Mouse (Mus musculus) liver, embryonic 14.5 days (tissue): Measurements from ENCODE around the gene Aire. TPM values are rescaled to one million over a fixed set of nuclear protein-coding genes. Genes with fewer than 3 reads are reported as not detected.

ENCODE experiments used
- ATAC-seq: fragments of 200-750 bp; cut with Nextera tagmentation; 2 replicates; pipeline ENCODE4 v1.8.0; 2017; ENCODE audit warnings: moderate number of reproducible peaks, mild to moderate bottlenecking, moderate library complexity; ENCODE audit not compliant: insufficient read depth
- DNase-seq, 3 experiments: peaks; one replicate each; pipeline ENCODE4 v3.0.0-alpha.2; 2012 to 2013; ENCODE audit warnings: low read depth in 3 of 3, low spot score in 3 of 3
- H3K27ac ChIP-seq: fragments of 300-500 bp; sonication (generic); 2 replicates; pipeline ENCODE4 v1.5.1; 2014; ENCODE audit warnings: moderate library complexity, mild to moderate bottlenecking, control low read depth, inconsistent platforms
- H3K27me3 ChIP-seq: fragments of 300-500 bp; sonication (generic); 2 replicates; pipeline ENCODE4 v1.6.1; 2014; ENCODE audit warnings: mild to moderate bottlenecking, low read length, moderate library complexity; ENCODE audit not compliant: control insufficient read depth, insufficient read depth
- H3K36me3 ChIP-seq: fragments of 300-500 bp; sonication (generic); replicated peaks from 2 replicates; pipeline ENCODE4 v1.6.1; 2014; ENCODE audit warnings: low read depth; ENCODE audit not compliant: control insufficient read depth, insufficient read depth
- H3K4me1 ChIP-seq, 2 experiments: fragments of 200-500 bp in 1 of 2; fragments of 300-500 bp in 1 of 2; sonication (generic) in 1 of 2; replicated peaks; 2 replicates each; pipeline ENCODE4 v1.6.1; 2012 to 2014; ENCODE audit warnings: antibody characterized with exemption in 1 of 2, inconsistent platforms in 1 of 2, low read length in 1 of 2; ENCODE audit not compliant: control insufficient read depth in 2 of 2, insufficient read depth in 2 of 2
- H3K4me2 ChIP-seq: fragments of 300-500 bp; sonication (generic); 2 replicates; pipeline ENCODE4 v1.6.1; 2014; ENCODE audit warnings: low read depth, mild to moderate bottlenecking, control low read depth, moderate library complexity
- H3K4me3 ChIP-seq, 2 experiments: fragments of 200-500 bp in 1 of 2; fragments of 300-500 bp in 1 of 2; sonication (generic) in 1 of 2; 2 replicates each; pipeline ENCODE4 v1.5.1; 2012 to 2014; ENCODE audit warnings: low read depth in 2 of 2, low read length in 2 of 2, mild to moderate bottlenecking in 2 of 2, control low read depth in 1 of 2, inconsistent platforms in 1 of 2, moderate library complexity in 1 of 2; ENCODE audit not compliant: insufficient read depth in 1 of 2
- H3K9ac ChIP-seq: fragments of 300-500 bp; sonication (generic); replicated peaks from 2 replicates; pipeline ENCODE4 v1.6.1; 2014; ENCODE audit warnings: mild to moderate bottlenecking, control low read depth, moderate library complexity
- H3K9me3 ChIP-seq: fragments of 300-500 bp; sonication (generic); 2 replicates; pipeline ENCODE4 v1.6.1; 2016; ENCODE audit warnings: low read length, mixed read lengths; ENCODE audit not compliant: control insufficient read depth
- CTCF ChIP-seq: IDR thresholded peaks from 2 replicates; pipeline ENCODE4 v1.5.1; 2016; ENCODE audit warnings: antibody characterized with exemption, low read depth, control low read depth
- EP300 ChIP-seq: IDR thresholded peaks from 2 replicates; pipeline ENCODE4 v1.6.1; 2016; ENCODE audit warnings: antibody characterized with exemption, low read depth
- WGBS: fragments of 180-500 bp; shearing (Covaris S2); extraction: QIAGEN DNeasy Blood & Tissue Kit; methylation state at CpG from one replicate; pipeline ENCODE4 v1.1.7; 2014; ENCODE audit not compliant: insufficient replicate concordance; 5-methylcytosine and 5-hydroxymethylcytosine counted together
- polyA plus RNA-seq, 2 experiments: library from polyadenylated mRNA; depleted of rRNA in 1 of 2; stranded (reverse) in 1 of 2; unstranded in 1 of 2; fragments of >200 nt; fragmentation: Nextera tagmentation in 1 of 2; extraction: Ambion mirVana in 1 of 2; gene quantifications; 2 replicates each; pipeline versions ENCODE4 v1.2.1 to v1.2.3; 2012 to 2014

The Aire gene
- polyA plus RNA-seq (2012; rRNA removed) (not detected in 2 replicates), polyA plus RNA-seq (2014; fragmentation: Nextera tagmentation; extraction: Ambion mirVana) (not detected in 2 replicates)

- 3% methylated on average over 27 of the region's 27 CpGs for WGBS
- no peak for TF ChIP-seq EP300
- TF ChIP-seq CTCF: peak; percentile 94
- Histone ChIP-seq H3K27me3 (no peaks in the 10 kb centered on the region; the same call in 1 of the 2 replicates), H3K4me2 (peak within 1 kb of the TSS; percentile 29), H3K4me1 (no peaks in the 10 kb centered on the region), H3K9ac (no peak within 1 kb of the TSS), H3K36me3 (no peaks in the 10 kb centered on the region), H3K27ac (no peak within 1 kb of the TSS), H3K9me3 (no peaks in the 10 kb centered on the region), H3K4me3 (no peak within 1 kb of the TSS)
- peak in 1 of 3 experiments; percentile 20 for DNase-seq
- ATAC-seq: peak; percentile 35; the same call in 1 of the 2 replicates
These were observed at the start of gene Aire for GRCm38 (mm10) chr10:78043406-78043836. TSS of gene Aire (minus strand) at chr10:78043610.

- no peaks in the 10 kb centered on the region for H3K9me3 ChIP-seq
- no peaks in the 10 kb centered on the region for H3K4me1 ChIP-seq
- no peaks in the 10 kb centered on the region for H3K36me3 ChIP-seq
- no peaks in the 10 kb centered on the region for H3K27me3 ChIP-seq
- no peak overlapping the region for H3K4me2 ChIP-seq
- no peak overlapping the region for H3K27ac ChIP-seq
- DNase-seq (no peak), ATAC-seq (no peak)
- TF ChIP-seq CTCF (no peak), EP300 (no peak)
- 71% methylated on average over 13 of the region's 13 CpGs for WGBS
- H3K4me3 ChIP-seq: no peak overlapping the region
- H3K9ac ChIP-seq: no peak overlapping the region
These were observed 49.3 kb upstream of the Aire start for GRCm38 (mm10) chr10:78092725-78093029.

GRCm38 (mm10) chr10:78091865-78092724 lies 48.7 kb upstream of the Aire start:
- H3K27me3 ChIP-seq: no peaks in the 10 kb centered on the region
- no peaks in the 10 kb centered on the region for H3K9me3 ChIP-seq
- no peak overlapping the region for H3K27ac ChIP-seq
- TF ChIP-seq CTCF: no peak
- no peak for TF ChIP-seq EP300
- H3K4me3 ChIP-seq: no peak overlapping the region
- H3K9ac ChIP-seq: no peak overlapping the region
- no peaks in the 10 kb centered on the region for H3K4me1 ChIP-seq
- DNase-seq (no peak), ATAC-seq (no peak)
- no peak overlapping the region for H3K4me2 ChIP-seq
- no peaks in the 10 kb centered on the region for H3K36me3 ChIP-seq
- WGBS: 65% methylated on average over 23 of the region's 23 CpGs

GRCm38 (mm10) chr10:78090706-78091491 lies 47.5 kb upstream of the Aire start:
- no peaks in the 10 kb centered on the region for H3K27me3 ChIP-seq
- H3K4me1 ChIP-seq: no peaks in the 10 kb centered on the region
- no peak overlapping the region for H3K9ac ChIP-seq
- H3K27ac ChIP-seq: no peak overlapping the region
- H3K4me2 ChIP-seq: no peak overlapping the region
- 60% methylated on average over 4 of the region's 4 CpGs for WGBS
- no peak for ATAC-seq
- no peak for TF ChIP-seq EP300
- TF ChIP-seq CTCF: no peak
- H3K4me3 ChIP-seq: no peak overlapping the region
- no peaks in the 10 kb centered on the region for H3K9me3 ChIP-seq
- no peak for DNase-seq
- H3K36me3 ChIP-seq: no peaks in the 10 kb centered on the region

- H3K9me3 ChIP-seq: no peaks in the 10 kb centered on the region
- DNase-seq (no peak), ATAC-seq (no peak)
- no peaks in the 10 kb centered on the region for H3K4me1 ChIP-seq
- no peaks in the 10 kb centered on the region for H3K27me3 ChIP-seq
- no peak overlapping the region for H3K4me2 ChIP-seq
- 21% methylated on average over 6 of the region's 6 CpGs for WGBS
- H3K27ac ChIP-seq: no peak overlapping the region
- no peak overlapping the region for H3K4me3 ChIP-seq
- H3K9ac ChIP-seq: no peak overlapping the region
- no peaks in the 10 kb centered on the region for H3K36me3 ChIP-seq
- TF ChIP-seq CTCF: no peak
- TF ChIP-seq EP300: no peak
These were observed 46.8 kb upstream of the Aire start for GRCm38 (mm10) chr10:78090246-78090645.
